Mouse (Mus musculus) heart, adult 2 months (tissue): ENCODE data around the gene Copa.

Experiments
- CTCF ChIP-seq: fragments of 200-600 bp; IDR thresholded peaks from 2 replicates; pipeline ENCODE4 v1.8.1; 2022; ENCODE audit warnings: antibody characterized with exemption, mild to moderate bottlenecking, moderate library complexity
- POLR2A ChIP-seq: fragments of 200-500 bp; IDR thresholded peaks from 2 replicates; pipeline ENCODE4 v1.6.1; 2011; ENCODE audit warnings: mild to moderate bottlenecking, low read depth, low read length, control low read depth; ENCODE audit not compliant: insufficient read depth

DNA sequence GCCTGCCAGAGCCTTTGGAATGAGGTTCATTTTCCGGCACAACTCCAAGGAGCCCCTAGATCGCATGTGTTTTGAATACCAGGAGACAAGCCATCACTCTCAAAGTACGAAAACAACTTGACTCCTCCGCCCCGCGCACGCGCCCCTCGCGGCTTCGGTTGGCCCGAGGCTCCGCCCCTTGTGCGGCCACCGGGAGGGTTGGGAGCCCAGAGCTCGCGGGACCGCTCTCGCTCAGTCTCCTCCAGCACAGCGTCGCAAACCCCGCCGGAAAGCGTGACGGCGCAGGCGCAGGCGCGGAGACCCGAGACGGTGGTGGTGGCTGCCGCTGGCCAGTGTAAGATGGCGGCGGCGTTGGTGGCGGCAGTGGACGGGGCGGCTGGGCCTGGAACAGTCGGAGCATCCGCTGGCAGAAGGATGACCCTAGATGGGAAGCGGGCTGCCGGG lies 65.5 kb downstream of the Copa start, which contains the start of gene Dcaf8:
- TF ChIP-seq CTCF = no peak
- peak; percentile 93 for TF ChIP-seq POLR2A
